Mouse (Mus musculus) kidney, postnatal 0 days (tissue): ENCODE data around the gene Prkcd. TPM values are rescaled to one million over a fixed set of nuclear protein-coding genes. Genes with fewer than 3 reads are reported as not detected.
A peak's percentile ranks its signal among the peaks of the same experiment; 100 is the strongest.

Source experiments
- ATAC-seq: fragments of 200-750 bp; cut with Nextera tagmentation; replicated peaks from 2 replicates; pipeline ENCODE4 v1.8.0; 2017; ENCODE audit warnings: low read depth, moderate number of reproducible peaks, moderate TSS enrichment, moderate library complexity; ENCODE audit not compliant: low FRiP score
- DNase-seq: peaks from one replicate; pipeline ENCODE4 v3.0.0-alpha.2; 2016; ENCODE audit warnings: low spot score
- H3K27ac ChIP-seq: fragments of 300-500 bp; sonication (generic); 2 replicates; pipeline ENCODE4 v1.5.1; 2014; ENCODE audit warnings: mild to moderate bottlenecking
- H3K27me3 ChIP-seq: fragments of 300-500 bp; sonication (generic); 2 replicates; pipeline ENCODE4 v1.6.1; 2014; ENCODE audit warnings: low read length, mixed read lengths; ENCODE audit not compliant: insufficient read depth
- H3K36me3 ChIP-seq: fragments of 300-500 bp; sonication (generic); 2 replicates; pipeline ENCODE4 v1.6.1; 2014; ENCODE audit warnings: low read length, mixed read lengths; ENCODE audit not compliant: insufficient read depth
- H3K4me1 ChIP-seq: fragments of 300-500 bp; sonication (generic); replicated peaks from 2 replicates; pipeline ENCODE4 v1.6.1; 2014; ENCODE audit warnings: antibody characterized with exemption, low read length, mixed read lengths; ENCODE audit not compliant: insufficient read depth
- H3K4me2 ChIP-seq: fragments of 300-500 bp; sonication (generic); 2 replicates; pipeline ENCODE4 v1.6.1; 2014; ENCODE audit warnings: mild to moderate bottlenecking, low read length, moderate library complexity, mixed read lengths
- H3K4me3 ChIP-seq: fragments of 300-500 bp; sonication (generic); replicated peaks from 2 replicates; pipeline ENCODE4 v1.5.1; 2014; ENCODE audit warnings: low read depth, low read length
- H3K9ac ChIP-seq: fragments of 300-500 bp; sonication (generic); 2 replicates; pipeline ENCODE4 v1.6.1; 2014; ENCODE audit warnings: low read depth, low read length
- H3K9me3 ChIP-seq: fragments of 300-500 bp; sonication (generic); replicated peaks from 2 replicates; pipeline ENCODE4 v1.6.1; 2016; ENCODE audit warnings: low read length, inconsistent platforms, mixed read lengths
- CTCF ChIP-seq: IDR thresholded peaks from 2 replicates; pipeline ENCODE4 v1.5.1; 2016; ENCODE audit warnings: antibody characterized with exemption, low read depth, mild to moderate bottlenecking, moderate library complexity
- WGBS: fragments of 180-500 bp; shearing (Covaris S2); extraction: QIAGEN DNeasy Blood & Tissue Kit; methylation state at CpG from one replicate; pipeline ENCODE4 v1.1.7; 2014; 5-methylcytosine and 5-hydroxymethylcytosine counted together
- polyA plus RNA-seq: library from polyadenylated mRNA; unstranded; fragments of >200 nt; fragmentation: Nextera tagmentation; extraction: Ambion mirVana; gene quantifications from 2 replicates; pipeline ENCODE4 v1.2.1, GENCODE M21; 2015

The Prkcd gene
- polyA plus RNA-seq, 1 experiment from 2014 or later = 44.9 TPM

DNA sequence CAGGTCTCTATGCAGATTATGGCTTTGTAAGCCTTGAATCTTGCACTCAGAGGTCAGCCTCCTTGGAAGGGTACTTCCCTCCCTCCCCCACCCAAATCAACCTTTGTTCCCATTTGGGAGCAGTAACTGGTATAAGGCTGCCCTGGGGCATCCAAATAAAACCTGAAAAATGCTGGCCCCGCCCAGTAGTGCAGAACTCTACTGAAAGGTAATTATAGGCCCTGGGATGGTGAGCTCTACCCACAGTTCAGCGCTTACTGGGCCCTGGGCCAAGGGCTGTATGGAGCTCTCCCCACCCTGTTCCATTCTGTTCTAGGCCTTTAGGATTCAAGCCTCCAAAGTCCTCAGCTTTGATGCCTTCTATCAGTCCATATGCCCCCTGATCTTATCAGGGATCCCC, 11.1 kb upstream of the Prkcd start:
- no peaks in the 10 kb centered on the region for H3K9me3 ChIP-seq
- H3K4me1 ChIP-seq = peaks cover 8% of the 10 kb centered on the region
- DNase-seq = no peak
- H3K4me3 ChIP-seq = no peak overlapping the region
- peak; percentile 78 for ATAC-seq
- H3K27ac ChIP-seq = 0 out of 2 replicates have a peak overlapping the region, but pooled peaks have one; percentile 37
- TF ChIP-seq CTCF = no peak
- 55% methylated on average over 2 of the region's 2 CpGs for WGBS
- no peaks in the 10 kb centered on the region for H3K27me3 ChIP-seq
- no peaks in the 10 kb centered on the region for H3K36me3 ChIP-seq
- no peak overlapping the region for H3K4me2 ChIP-seq
- H3K9ac ChIP-seq = no peak overlapping the region

DNA sequence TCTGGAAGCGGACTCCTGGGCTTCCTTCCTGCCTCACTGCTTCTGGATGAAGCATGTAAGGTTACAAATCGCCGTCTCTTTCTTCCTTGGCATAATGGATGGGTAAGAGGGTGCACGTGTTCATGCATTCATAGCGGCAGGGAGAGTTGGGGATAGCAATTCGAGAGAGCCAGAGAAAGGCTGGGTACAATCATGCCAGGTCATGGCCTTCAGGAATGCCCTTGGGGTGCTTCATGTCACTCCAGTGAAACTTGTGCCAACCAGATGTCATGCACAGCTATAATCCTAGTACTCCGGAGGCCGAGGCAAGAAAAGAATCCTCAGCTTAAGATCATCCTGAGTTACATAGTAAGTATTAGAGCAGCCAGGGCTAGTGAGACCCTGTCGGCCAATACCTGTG, 10.5 kb upstream of the Prkcd start:
- 79% methylated on average over 9 of the region's 9 CpGs for WGBS
- Histone ChIP-seq H3K4me2 (no peak overlapping the region), H3K9ac (no peak overlapping the region), H3K9me3 (no peaks in the 10 kb centered on the region), H3K27me3 (no peaks in the 10 kb centered on the region), H3K4me3 (no peak overlapping the region), H3K36me3 (no peaks in the 10 kb centered on the region), H3K27ac (peak overlapping the region; percentile 14; the same call in 1 of the 2 replicates), H3K4me1 (peaks cover 13% of the 10 kb centered on the region)
- TF ChIP-seq CTCF = no peak
- DNase-seq (no peak), ATAC-seq (no peak)

DNA sequence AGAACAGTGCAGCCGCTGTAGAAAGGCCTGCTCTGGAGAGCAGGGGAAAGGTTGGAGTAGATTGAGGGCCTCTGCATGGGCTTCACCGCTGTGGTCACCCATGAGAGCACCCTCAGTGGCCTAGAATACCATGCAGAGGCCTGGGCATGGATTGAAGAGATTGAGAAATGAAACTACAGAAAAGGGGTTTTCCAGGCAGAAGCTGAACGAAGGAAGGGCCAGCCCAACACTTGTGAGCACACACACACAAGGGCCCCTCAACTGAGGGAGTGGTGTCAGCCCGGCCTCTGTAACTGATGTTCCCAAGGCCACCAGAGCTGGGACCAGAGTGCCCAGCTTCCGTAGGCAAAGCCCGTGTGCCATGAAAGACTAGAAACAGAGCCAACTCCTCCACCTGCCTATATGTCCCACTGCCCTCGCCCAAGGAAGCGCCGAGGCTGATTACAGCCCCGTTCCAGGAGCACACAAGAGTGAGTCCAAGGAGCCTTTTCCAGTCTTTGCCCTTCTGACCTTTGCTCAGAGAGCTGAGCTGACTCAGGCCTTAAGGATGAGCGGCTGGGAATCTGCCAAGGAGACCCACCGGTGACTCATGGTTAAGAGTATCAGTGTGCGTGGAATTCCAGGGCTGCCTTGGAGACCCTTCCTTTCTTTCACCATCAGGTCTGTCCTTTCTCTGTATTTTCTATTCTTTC, 9.4 kb upstream of the Prkcd start:
- no peak for TF ChIP-seq CTCF
- Histone ChIP-seq H3K27me3 (no peaks in the 10 kb centered on the region), H3K4me1 (peaks cover 15% of the 10 kb centered on the region), H3K36me3 (no peaks in the 10 kb centered on the region), H3K4me3 (no peak overlapping the region), H3K9me3 (no peaks in the 10 kb centered on the region), H3K9ac (no peak overlapping the region), H3K4me2 (no peak overlapping the region), H3K27ac (peak overlapping the region; percentile 73)
- 67% methylated on average over 13 of the region's 13 CpGs for WGBS
- no peak for DNase-seq
- peak; percentile 53; the same call in 1 of the 2 replicates for ATAC-seq

GRCm38 (mm10) chr14:30634418-30634817, 8.4 kb upstream of the Prkcd start:
- no peak for TF ChIP-seq CTCF
- H3K9ac ChIP-seq = no peak overlapping the region

GRCm38 (mm10) chr14:30633708-30634107, 7.7 kb upstream of the Prkcd start:
- Histone ChIP-seq H3K4me3 (no peak overlapping the region), H3K9me3 (no peaks in the 10 kb centered on the region), H3K36me3 (no peaks in the 10 kb centered on the region), H3K4me1 (peaks cover 15% of the 10 kb centered on the region), H3K9ac (no peak overlapping the region), H3K4me2 (no peak overlapping the region), H3K27me3 (no peaks in the 10 kb centered on the region), H3K27ac (0 out of 2 replicates have a peak overlapping the region, but pooled peaks have one; percentile 13)
- 55% methylated on average over 7 of the region's 7 CpGs for whole genome bisulfite sequencing
- TF ChIP-seq CTCF = no peak
- no peak for DNase-seq
- no peak for ATAC-seq

More at GRCm38 (mm10) chr14:30634418-30634817, 8.4 kb upstream of the Prkcd start:
- H3K27ac ChIP-seq = peak overlapping the region; percentile 73; the same call in 1 of the 2 replicates
- H3K9me3 ChIP-seq = no peaks in the 10 kb centered on the region
- H3K4me3 ChIP-seq = no peak overlapping the region
- WGBS = 78% methylated on average over 1 of the region's 1 CpGs
- ATAC-seq (no peak), DNase-seq (no peak)
- H3K4me2 ChIP-seq = no peak overlapping the region
- H3K4me1 ChIP-seq = peaks cover 15% of the 10 kb centered on the region
- no peaks in the 10 kb centered on the region for H3K27me3 ChIP-seq
- H3K36me3 ChIP-seq = no peaks in the 10 kb centered on the region

GRCm38 (mm10) chr14:30631834-30632233, 5.8 kb upstream of the Prkcd start:
- 42% methylated on average over 2 of the region's 2 CpGs for WGBS
- Histone ChIP-seq H3K4me2 (no peak overlapping the region), H3K36me3 (no peaks in the 10 kb centered on the region), H3K4me1 (peaks cover 17% of the 10 kb centered on the region), H3K27me3 (no peaks in the 10 kb centered on the region), H3K9ac (no peak overlapping the region), H3K9me3 (no peaks in the 10 kb centered on the region), H3K4me3 (no peak overlapping the region), H3K27ac (peak overlapping the region; percentile 51; the same call in 1 of the 2 replicates)
- no peak for DNase-seq
- no peak for TF ChIP-seq CTCF
- ATAC-seq = no peak
